Mouse (Mus musculus): ENCODE data around the gene Acr. TPM values are rescaled to one million over a fixed set of nuclear protein-coding genes. Genes with fewer than 3 reads are reported as not detected.
A peak's percentile ranks its signal among the peaks of the same experiment; 100 is the strongest.

Acr gene
- polyA plus RNA-seq, 1 experiment from 2014 or later = not detected

DNA sequence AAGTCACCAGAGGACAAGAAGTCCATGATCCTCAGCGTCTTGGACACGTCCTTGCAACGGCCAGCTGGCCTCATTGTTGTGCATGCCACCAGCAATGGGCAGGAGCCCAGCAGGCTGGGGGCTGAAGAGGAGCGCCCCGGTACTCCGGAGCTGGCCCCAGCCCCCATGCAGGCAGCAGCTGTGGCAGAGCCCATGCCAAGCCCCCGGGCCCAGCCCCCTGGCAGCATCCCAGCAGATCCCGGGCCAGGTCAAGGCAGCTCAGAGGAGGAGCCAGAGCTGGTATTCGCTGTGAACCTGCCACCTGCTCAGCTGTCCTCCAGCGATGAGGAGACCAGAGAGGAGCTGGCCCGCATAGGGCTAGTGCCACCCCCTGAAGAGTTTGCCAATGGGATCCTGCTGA lies 19.3 kb upstream of the Acr start:
- H3K27me3 ChIP-seq (ENCODE audit: control insufficient read depth, insufficient read depth, low read length) = no peaks in the 10 kb centered on the region
- no peak overlapping the region for H3K9ac ChIP-seq (ENCODE audit: low read length)
- H3K4me2 ChIP-seq (replicated peaks; ENCODE audit: low read depth) = no peak overlapping the region
- H3K36me3 ChIP-seq (ENCODE audit: control insufficient read depth, insufficient read depth, low read length) = no peaks in the 10 kb centered on the region
- no peak overlapping the region for H3K27ac ChIP-seq (replicated peaks)
- DNase-seq (ENCODE audit: low spot score) (no peak), ATAC-seq (ENCODE audit: low FRiP score, low TSS enrichment) (no peak)
- TF ChIP-seq EP300 (optimal IDR thresholded peaks at IDR 0.05) = no peak
- no peak for TF ChIP-seq CTCF (IDR thresholded peaks at IDR 0.05; ENCODE audit: low read depth)
- no peaks in the 10 kb centered on the region for H3K9me3 ChIP-seq (ENCODE audit: control insufficient read depth, low read length)
- 53% methylated on average over 11 of the region's 11 CpGs for WGBS
- no peaks in the 10 kb centered on the region for H3K4me1 ChIP-seq (replicated peaks; ENCODE audit: control insufficient read depth, insufficient read depth)
- no peak overlapping the region for H3K4me3 ChIP-seq (ENCODE audit: low read depth, low read length)

DNA sequence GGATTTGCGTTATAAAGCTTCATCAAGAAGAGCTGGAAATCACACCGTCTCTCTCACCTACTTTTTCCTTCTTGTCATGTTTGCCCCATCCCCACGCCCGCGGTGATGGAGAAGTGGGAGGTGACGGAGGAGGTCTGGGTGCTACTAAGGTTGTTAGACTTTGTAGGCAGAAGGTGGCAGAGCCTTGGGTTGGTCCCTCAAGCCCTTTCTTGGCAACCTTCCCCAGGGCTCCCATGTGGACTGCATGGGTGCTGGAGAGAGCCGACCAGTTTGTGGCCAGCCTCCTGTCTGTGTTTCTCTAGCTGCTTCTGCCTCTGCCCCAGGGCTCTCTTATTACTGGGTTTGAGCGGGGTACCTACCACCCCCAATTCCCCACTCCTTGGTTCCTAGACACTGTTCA lies 17.6 kb upstream of the Acr start:
- no peak for ATAC-seq (ENCODE audit: low FRiP score, low TSS enrichment)
- Histone ChIP-seq H3K4me1 (replicated peaks; ENCODE audit: control insufficient read depth, insufficient read depth) (no peaks in the 10 kb centered on the region), H3K4me2 (replicated peaks; ENCODE audit: low read depth) (no peak overlapping the region), H3K4me3 (ENCODE audit: low read depth, low read length) (no peak overlapping the region), H3K36me3 (ENCODE audit: control insufficient read depth, insufficient read depth, low read length) (no peaks in the 10 kb centered on the region), H3K27ac (replicated peaks) (no peak overlapping the region), H3K9me3 (ENCODE audit: control insufficient read depth, low read length) (no peaks in the 10 kb centered on the region), H3K9ac (ENCODE audit: low read length) (no peak overlapping the region), H3K27me3 (ENCODE audit: control insufficient read depth, insufficient read depth, low read length) (no peaks in the 10 kb centered on the region)
- no peak for DNase-seq (ENCODE audit: low spot score)
- WGBS = 90% methylated on average over 8 of the region's 8 CpGs
- TF ChIP-seq CTCF (IDR thresholded peaks at IDR 0.05; ENCODE audit: low read depth) (no peak), EP300 (optimal IDR thresholded peaks at IDR 0.05) (no peak)

DNA sequence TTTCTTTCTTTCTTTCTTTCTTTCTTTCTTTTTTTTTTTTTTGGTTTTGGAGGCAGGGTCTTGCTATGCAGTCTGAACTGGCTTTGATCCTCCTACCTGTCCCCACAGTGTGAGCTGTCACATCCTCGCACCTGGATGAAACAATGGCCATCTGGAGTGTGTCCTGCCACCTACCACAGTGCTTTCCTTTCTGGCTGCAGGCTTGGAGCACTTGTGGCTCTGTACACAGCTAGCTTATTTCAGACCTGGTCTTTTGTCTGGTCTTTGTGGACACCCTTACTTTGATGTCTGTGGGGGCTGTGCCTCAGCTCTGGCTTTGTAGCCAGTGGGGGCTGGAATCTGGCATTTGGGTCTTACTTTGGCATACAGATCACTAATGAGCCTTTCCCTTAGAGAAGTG lies 16.4 kb upstream of the Acr start:
- H3K4me3 ChIP-seq (ENCODE audit: low read depth, low read length) = no peak overlapping the region
- no peak overlapping the region for H3K27ac ChIP-seq (replicated peaks)
- 75% methylated on average over 1 of the region's 1 CpGs for WGBS
- H3K4me1 ChIP-seq (replicated peaks; ENCODE audit: control insufficient read depth, insufficient read depth) = no peaks in the 10 kb centered on the region; the same call in 1 of the 2 replicates
- TF ChIP-seq EP300 (optimal IDR thresholded peaks at IDR 0.05) (no peak), CTCF (IDR thresholded peaks at IDR 0.05; ENCODE audit: low read depth) (no peak)
- no peak overlapping the region for H3K9ac ChIP-seq (ENCODE audit: low read length)
- H3K27me3 ChIP-seq (ENCODE audit: control insufficient read depth, insufficient read depth, low read length) = no peaks in the 10 kb centered on the region
- ATAC-seq (ENCODE audit: low FRiP score, low TSS enrichment) = no peak
- DNase-seq (ENCODE audit: low spot score) = no peak
- H3K36me3 ChIP-seq (ENCODE audit: control insufficient read depth, insufficient read depth, low read length) = no peaks in the 10 kb centered on the region
- no peak overlapping the region for H3K4me2 ChIP-seq (replicated peaks; ENCODE audit: low read depth)
- no peaks in the 10 kb centered on the region for H3K9me3 ChIP-seq (ENCODE audit: control insufficient read depth, low read length)

DNA sequence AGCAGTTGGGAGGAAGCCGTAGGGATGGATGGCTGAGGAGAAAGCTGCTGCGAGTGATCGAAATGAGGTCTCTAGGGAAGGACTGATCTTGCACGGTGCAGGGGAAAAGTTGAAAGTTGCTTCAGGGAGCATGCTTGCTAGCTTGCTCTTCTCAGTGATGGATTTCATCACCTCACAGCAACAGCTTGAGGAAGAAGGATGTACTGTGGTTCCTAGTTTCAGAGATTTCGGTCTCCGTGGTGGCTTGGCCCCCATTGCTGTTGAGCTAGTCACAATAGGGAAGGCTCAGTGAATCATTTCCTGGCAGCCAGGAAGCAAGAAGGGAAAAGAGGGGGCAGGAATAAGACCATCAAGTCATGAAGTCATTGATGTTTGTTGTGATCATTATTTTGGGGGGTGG lies 12.5 kb upstream of the Acr start:
- Histone ChIP-seq H3K27ac (replicated peaks) (no peak overlapping the region), H3K9ac (ENCODE audit: low read length) (no peak overlapping the region), H3K4me1 (replicated peaks; ENCODE audit: control insufficient read depth, insufficient read depth) (no peaks in the 10 kb centered on the region; the same call in 1 of the 2 replicates), H3K27me3 (ENCODE audit: control insufficient read depth, insufficient read depth, low read length) (no peaks in the 10 kb centered on the region), H3K9me3 (ENCODE audit: control insufficient read depth, low read length) (no peaks in the 10 kb centered on the region), H3K4me2 (replicated peaks; ENCODE audit: low read depth) (no peak overlapping the region), H3K4me3 (ENCODE audit: low read depth, low read length) (no peak overlapping the region), H3K36me3 (ENCODE audit: control insufficient read depth, insufficient read depth, low read length) (no peaks in the 10 kb centered on the region)
- DNase-seq (ENCODE audit: low spot score) (no peak), ATAC-seq (ENCODE audit: low FRiP score, low TSS enrichment) (no peak)
- no peak for TF ChIP-seq EP300 (optimal IDR thresholded peaks at IDR 0.05)
- TF ChIP-seq CTCF (IDR thresholded peaks at IDR 0.05; ENCODE audit: low read depth) = no peak
- 84% methylated on average over 6 of the region's 6 CpGs for WGBS

GRCm38 (mm10) chr15:89556401-89557178 lies 11.5 kb upstream of the Acr start:
- H3K36me3 ChIP-seq (ENCODE audit: control insufficient read depth, insufficient read depth, low read length) = no peaks in the 10 kb centered on the region
- no peaks in the 10 kb centered on the region; the same call in 1 of the 2 replicates for H3K4me1 ChIP-seq (replicated peaks; ENCODE audit: control insufficient read depth, insufficient read depth)
- peak; percentile 15; the same call in 1 of the 2 replicates for ATAC-seq (ENCODE audit: low FRiP score, low TSS enrichment)
- H3K4me3 ChIP-seq (ENCODE audit: low read depth, low read length) = no peak overlapping the region
- H3K9me3 ChIP-seq (ENCODE audit: control insufficient read depth, low read length) = no peaks in the 10 kb centered on the region
- DNase-seq (ENCODE audit: low spot score) = peak; percentile 43
- H3K27ac ChIP-seq (replicated peaks) = no peak overlapping the region
- 46% methylated on average over 23 of the region's 23 CpGs for WGBS
- TF ChIP-seq EP300 (optimal IDR thresholded peaks at IDR 0.05) = no peak
- TF ChIP-seq CTCF (IDR thresholded peaks at IDR 0.05; ENCODE audit: low read depth) = peak; percentile 57
- H3K4me2 ChIP-seq (replicated peaks; ENCODE audit: low read depth) = peak overlapping the region; percentile 43
- no peak overlapping the region for H3K9ac ChIP-seq (ENCODE audit: low read length)
- H3K27me3 ChIP-seq (ENCODE audit: control insufficient read depth, insufficient read depth, low read length) = no peaks in the 10 kb centered on the region
